ENCODE assay signal across 15 mouse cellular contexts in genomic region chr14:62585338-62585737, GRCm38 (mm10). TPM values are rescaled to one million over a fixed set of nuclear protein-coding genes. Genes with fewer than 3 reads are reported as not detected.
A peak's percentile ranks its signal among the peaks of the same experiment; 100 is the strongest.
DNase-seq lines count a peak whose midpoint lies in the region; ATAC-seq lines count a peak whose summit lies in the region.
"Had no signal": no experiment of that assay in that cellular context is flagged by ENCODE, and none has a peak within 500 bp of the region (broad histone marks: within the 10 kb centered on the region; RNA-seq: fewer than 3 reads in every experiment).

No protein-coding gene starts in this region.

- peak; percentile 42 for DNase-seq in layer of hippocampus, adult 9-11 months
- DNase-seq in layer of hippocampus, adult 9-10 months (ENCODE audit: low spot score): no peak
- peak; percentile 61 for DNase-seq in forebrain, embryonic 11.5 days (ENCODE audit: low spot score)
- peak; percentile 70 for DNase-seq in hindbrain, embryonic 14.5 days (ENCODE audit: low spot score)
- no peak for DNase-seq in T-cell, adult 2 months (ENCODE audit: low spot score)
- no peak for DNase-seq in urinary bladder, postnatal 25 days (ENCODE audit: low spot score)
- DNase-seq in thymus, postnatal 14 days: no peak
- DNase-seq: cerebellum, adult 8-10 months; gastrocnemius, postnatal 10 days; left cerebral cortex, postnatal 4 days; lung, adult 18-20 months; thymus, postnatal 4 days had no signal

- WGBS in forebrain, embryonic 11.5 days: 7% methylated on average over 3 of the region's 3 CpGs
- 7% methylated on average over 3 of the region's 3 CpGs for WGBS in hindbrain, embryonic 14.5 days
- 17% methylated on average over 3 of the region's 3 CpGs for WGBS in neural tube, embryonic 14.5 days

- no peak overlapping the region for H3K4me3 ChIP-seq in forebrain, embryonic 11.5 days (ENCODE audit: low read depth, low read length)
- no peak overlapping the region for H3K4me3 ChIP-seq in hindbrain, embryonic 14.5 days (replicated peaks; ENCODE audit: low read length)
- H3K4me3 ChIP-seq in neural tube, embryonic 14.5 days (ENCODE audit: low read depth, low read length): no peak overlapping the region

- no peaks in the 10 kb centered on the region; the same call in 1 of the 2 replicates for H3K36me3 ChIP-seq in forebrain, embryonic 11.5 days (ENCODE audit: control insufficient read depth, insufficient read depth, low read length)
- no peaks in the 10 kb centered on the region; the same call in 1 of the 2 replicates for H3K36me3 ChIP-seq in hindbrain, embryonic 14.5 days (replicated peaks; ENCODE audit: control insufficient read depth, insufficient read depth)
- H3K36me3 ChIP-seq in neural tube, embryonic 14.5 days (ENCODE audit: control insufficient read depth, insufficient read depth, low read length): no peaks in the 10 kb centered on the region

- H3K9me3 ChIP-seq in forebrain, embryonic 11.5 days (ENCODE audit: control insufficient read depth, low read length): no peaks in the 10 kb centered on the region
- no peaks in the 10 kb centered on the region for H3K9me3 ChIP-seq in hindbrain, embryonic 14.5 days (ENCODE audit: control insufficient read depth, low read length)
- no peaks in the 10 kb centered on the region for H3K9me3 ChIP-seq in neural tube, embryonic 14.5 days (ENCODE audit: control insufficient read depth, low read length)

- peaks cover 25% of the 10 kb centered on the region for H3K4me1 ChIP-seq in forebrain, embryonic 11.5 days (replicated peaks; ENCODE audit: control insufficient read depth, insufficient read depth, low read length)
- peaks cover 13% of the 10 kb centered on the region for H3K4me1 ChIP-seq in hindbrain, embryonic 14.5 days (replicated peaks; ENCODE audit: control insufficient read depth, insufficient read depth, low read length)
- peaks cover 6% of the 10 kb centered on the region; the same call in 1 of the 2 replicates for H3K4me1 ChIP-seq in neural tube, embryonic 14.5 days (ENCODE audit: control insufficient read depth, insufficient read depth, low read length)

- ATAC-seq in forebrain, embryonic 11.5 days (replicated peaks; ENCODE audit: low FRiP score): peak; percentile 87
- peak; percentile 79; the same call in 1 of the 2 replicates for ATAC-seq in hindbrain, embryonic 14.5 days (ENCODE audit: low FRiP score)
- ATAC-seq in neural tube, embryonic 14.5 days (ENCODE audit: low read depth): peak; percentile 73; the same call in 1 of the 2 replicates

- H3K9ac ChIP-seq in forebrain, embryonic 11.5 days (ENCODE audit: low read length): no peak overlapping the region
- H3K9ac ChIP-seq in hindbrain, embryonic 14.5 days: no peak overlapping the region
- no peak overlapping the region for H3K9ac ChIP-seq in neural tube, embryonic 14.5 days (replicated peaks; ENCODE audit: low read depth, low read length)

- peak overlapping the region; percentile 85 for H3K27ac ChIP-seq in forebrain, embryonic 11.5 days (ENCODE audit: low read depth, low read length)
- peak overlapping the region; percentile 66 for H3K27ac ChIP-seq in hindbrain, embryonic 14.5 days
- H3K27ac ChIP-seq in neural tube, embryonic 14.5 days (ENCODE audit: low read depth, low read length): peak overlapping the region; percentile 44

- H3K4me2 ChIP-seq in forebrain, embryonic 11.5 days (ENCODE audit: low read depth, low read length, severe bottlenecking): no peak overlapping the region
- no peak overlapping the region for H3K4me2 ChIP-seq in hindbrain, embryonic 14.5 days (replicated peaks)
- H3K4me2 ChIP-seq in neural tube, embryonic 14.5 days (ENCODE audit: low read depth, low read length): no peak overlapping the region

- H3K27me3 ChIP-seq in forebrain, embryonic 11.5 days (ENCODE audit: control insufficient read depth, insufficient read depth, low read length): no peaks in the 10 kb centered on the region
- H3K27me3 ChIP-seq in hindbrain, embryonic 14.5 days (ENCODE audit: control insufficient read depth, insufficient read depth, low read length): no peaks in the 10 kb centered on the region
- no peaks in the 10 kb centered on the region for H3K27me3 ChIP-seq in neural tube, embryonic 14.5 days (ENCODE audit: control insufficient read depth, insufficient read depth, low read length)

RNA-seq across cellular contexts. Expression of gene Gm4131, which starts 18.6 kb away (rescaled TPM):
- polyA plus RNA-seq in forebrain, embryonic 11.5 days (2014; fragmentation: Nextera tagmentation; extraction: Ambion mirVana): not detected in 2 replicates
- polyA plus RNA-seq in hindbrain, embryonic 14.5 days (2014; fragmentation: Nextera tagmentation; extraction: Ambion mirVana): 0.17 and 0.30 TPM in 2 replicates
- 0.17 and 0.40 TPM in 2 replicates for polyA plus RNA-seq in neural tube, embryonic 14.5 days (2014; fragmentation: Nextera tagmentation; extraction: Ambion mirVana)
- polyA plus RNA-seq: heart, postnatal 0 days; stomach, embryonic 14.5 days had no signal

RNA-seq across cellular contexts. Expression of gene Fam124a, which starts 29.8 kb away (rescaled TPM):
- polyA plus RNA-seq in forebrain, embryonic 11.5 days (2014; fragmentation: Nextera tagmentation; extraction: Ambion mirVana): 7.4 and 9.2 TPM in 2 replicates
- 29.3 and 32.7 TPM in 2 replicates for polyA plus RNA-seq in hindbrain, embryonic 14.5 days (2014; fragmentation: Nextera tagmentation; extraction: Ambion mirVana)
- polyA plus RNA-seq in neural tube, embryonic 14.5 days (2014; fragmentation: Nextera tagmentation; extraction: Ambion mirVana): 35.4 and 52.4 TPM in 2 replicates

Comparison
In these comparisons a context has a peak if more than half of its experiments do, and no peak if none do; other contexts are left out.
1. DNase-seq: peak in layer of hippocampus, adult 9-11 months (single experiment), forebrain, embryonic 11.5 days (single experiment) and hindbrain, embryonic 14.5 days (single experiment); none in layer of hippocampus, adult 9-10 months (single experiment), T-cell, adult 2 months (single experiment), urinary bladder, postnatal 25 days (single experiment) and thymus, postnatal 14 days (single experiment).
2. Peak in every context shown above with its lines, with median percentiles within 50 percentile points of each other: ATAC-seq and H3K27ac ChIP-seq.